Mouse (Mus musculus) intestine, postnatal 0 days (tissue): ENCODE data around the gene Map4k5. TPM values are rescaled to one million over a fixed set of nuclear protein-coding genes. Genes with fewer than 3 reads are reported as not detected.

Experiments used
- ATAC-seq: fragments of 200-750 bp; cut with Nextera tagmentation; 2 replicates; pipeline ENCODE4 v1.8.0; 2017; ENCODE audit warnings: mild to moderate bottlenecking, moderate TSS enrichment, moderate library complexity
- H3K27ac ChIP-seq: fragments of 300-500 bp; sonication (generic); 2 replicates; pipeline ENCODE4 v1.5.1; 2014; ENCODE audit warnings: mild to moderate bottlenecking, low read depth, low read length, moderate library complexity
- H3K27me3 ChIP-seq: fragments of 300-500 bp; sonication (generic); replicated peaks from 2 replicates; pipeline ENCODE4 v1.6.1; 2014; ENCODE audit warnings: low read length, mixed read lengths; ENCODE audit not compliant: control insufficient read depth, insufficient read depth
- H3K36me3 ChIP-seq: fragments of 300-500 bp; sonication (generic); 2 replicates; pipeline ENCODE4 v1.6.1; 2014; ENCODE audit warnings: mild to moderate bottlenecking, moderate library complexity; ENCODE audit not compliant: control insufficient read depth, insufficient read depth
- H3K4me1 ChIP-seq: fragments of 300-500 bp; sonication (generic); replicated peaks from 2 replicates; pipeline ENCODE4 v1.6.1; 2014; ENCODE audit warnings: antibody characterized with exemption, low read length, mixed read lengths; ENCODE audit not compliant: control insufficient read depth, insufficient read depth
- H3K4me2 ChIP-seq: fragments of 300-500 bp; sonication (generic); replicated peaks from 2 replicates; pipeline ENCODE4 v1.6.1; 2014; ENCODE audit warnings: low read depth, mild to moderate bottlenecking, moderate library complexity
- H3K4me3 ChIP-seq: fragments of 300-500 bp; sonication (generic); 2 replicates; pipeline ENCODE4 v1.5.1; 2014; ENCODE audit warnings: low read depth, low read length
- H3K9ac ChIP-seq: fragments of 300-500 bp; sonication (generic); 2 replicates; pipeline ENCODE4 v1.6.1; 2014; ENCODE audit warnings: mild to moderate bottlenecking, low read depth, low read length
- H3K9me3 ChIP-seq: fragments of 300-500 bp; sonication (generic); 2 replicates; pipeline ENCODE4 v1.6.1; 2016; ENCODE audit warnings: mixed run types; ENCODE audit not compliant: control insufficient read depth
- CTCF ChIP-seq: sonication (generic); IDR thresholded peaks from 2 replicates; pipeline ENCODE4 v1.5.1; 2016; ENCODE audit warnings: low read depth, mild to moderate bottlenecking, control low read depth, antibody characterized with exemption, moderate library complexity
- WGBS: fragments of 180-500 bp; shearing (Covaris S2); extraction: QIAGEN DNeasy Blood & Tissue Kit; methylation state at CpG from one replicate; pipeline ENCODE4 v1.1.7; 2014; 5-methylcytosine and 5-hydroxymethylcytosine counted together
- microRNA counts: library from miRNA; unstranded; fragments of <30 nt; microRNA quantifications from one replicate; lab custom pipeline; 2016
- microRNA-seq: library from miRNA; unstranded; fragments of <30 nt; microRNA quantifications from one replicate; pipeline ENCODE4, GENCODE M21; 2016
- polyA plus RNA-seq: library from polyadenylated mRNA; unstranded; fragments of >200 nt; fragmentation: Nextera tagmentation; extraction: Ambion mirVana; gene quantifications from 2 replicates; pipeline ENCODE4 v1.2.1, GENCODE M21; 2015

The Map4k5 gene
- polyA plus RNA-seq, 1 experiment from 2014 or later, result 9.9 TPM

- Histone ChIP-seq H3K4me1 (peaks cover 3% of the 10 kb centered on the region; the same call in 1 of the 2 replicates), H3K36me3 (no peaks in the 10 kb centered on the region), H3K27me3 (no peaks in the 10 kb centered on the region), H3K4me2 (peak overlapping the region; percentile 63; the same call in 1 of the 2 replicates), H3K9me3 (no peaks in the 10 kb centered on the region), H3K9ac (no peak overlapping the region), H3K27ac (peak overlapping the region; percentile 50; the same call in 1 of the 2 replicates), H3K4me3 (peak overlapping the region; percentile 25; the same call in 1 of the 2 replicates)
- no peak for ATAC-seq
- 34% methylated on average over 7 of the region's 7 CpGs for WGBS
- TF ChIP-seq CTCF, result no peak
Measured at GRCm38 (mm10) chr12:69759267-69759885, 133.6 kb downstream of the Map4k5 start.

- H3K4me3 ChIP-seq, result peak overlapping the region; percentile 25
- 10% methylated on average over 22 of the region's 22 CpGs for WGBS
- H3K27ac ChIP-seq, result peak overlapping the region; percentile 50; the same call in 1 of the 2 replicates
- peak overlapping the region; percentile 11; the same call in 1 of the 2 replicates for H3K9ac ChIP-seq
- no peak for ATAC-seq
- H3K4me1 ChIP-seq, result peaks cover 3% of the 10 kb centered on the region; the same call in 1 of the 2 replicates
- peak overlapping the region; percentile 63 for H3K4me2 ChIP-seq
- H3K9me3 ChIP-seq, result no peaks in the 10 kb centered on the region
- TF ChIP-seq CTCF, result no peak
- H3K27me3 ChIP-seq, result no peaks in the 10 kb centered on the region
- no peaks in the 10 kb centered on the region for H3K36me3 ChIP-seq
Measured at GRCm38 (mm10) chr12:69758221-69759185, 134.5 kb downstream of the Map4k5 start.

DNA sequence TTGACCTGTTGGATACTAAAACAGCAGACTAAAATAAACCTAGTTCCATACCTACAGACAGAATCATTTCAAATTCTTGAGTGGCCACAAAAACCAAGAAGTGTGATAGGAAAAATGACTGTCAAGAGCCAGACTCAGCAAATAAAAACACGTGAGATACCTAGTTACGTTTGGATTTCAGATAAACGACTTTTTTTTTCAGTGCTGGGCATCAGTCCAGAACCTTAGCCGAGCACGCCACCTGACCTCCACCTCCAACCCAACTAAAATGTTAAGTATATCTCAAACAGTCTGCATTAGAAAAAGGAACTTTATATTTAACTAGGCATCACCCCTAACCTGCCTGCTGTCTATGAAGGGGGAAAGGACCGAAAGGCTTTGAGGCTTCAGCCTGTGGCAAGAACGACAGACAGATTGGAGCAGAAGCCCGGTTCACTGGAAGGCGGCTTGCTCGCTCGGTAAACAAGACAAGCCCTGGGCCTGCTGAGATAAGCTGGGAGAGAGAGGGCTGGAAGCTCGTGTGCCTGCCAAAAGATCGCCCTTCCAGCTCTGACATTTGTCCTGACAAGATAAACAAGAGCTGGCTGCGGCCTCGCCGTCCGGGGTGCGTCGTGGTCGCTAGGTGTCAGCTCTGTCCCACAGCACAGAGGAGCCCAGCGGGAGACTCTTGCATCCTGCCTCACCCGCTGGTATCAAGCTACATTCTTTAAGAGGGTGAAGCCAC is 135.4 kb downstream of the Map4k5 start:
- Histone ChIP-seq H3K36me3 (no peaks in the 10 kb centered on the region), H3K9ac (peak overlapping the region; percentile 11; the same call in 1 of the 2 replicates), H3K27ac (peak overlapping the region; percentile 46; the same call in 1 of the 2 replicates), H3K9me3 (no peaks in the 10 kb centered on the region), H3K4me1 (peaks cover 3% of the 10 kb centered on the region; the same call in 1 of the 2 replicates), H3K4me3 (peak overlapping the region; percentile 25), H3K4me2 (peak overlapping the region; percentile 63), H3K27me3 (no peaks in the 10 kb centered on the region)
- WGBS, result 4% methylated on average over 22 of the region's 22 CpGs
- ATAC-seq, result peak; percentile 75
- TF ChIP-seq CTCF, result peak; percentile 92

- H3K9me3 ChIP-seq, result no peaks in the 10 kb centered on the region
- no peak overlapping the region for H3K9ac ChIP-seq
- no peaks in the 10 kb centered on the region for H3K27me3 ChIP-seq
- no peak overlapping the region for H3K4me2 ChIP-seq
- no peak for ATAC-seq
- H3K4me1 ChIP-seq, result peaks cover 3% of the 10 kb centered on the region; the same call in 1 of the 2 replicates
- TF ChIP-seq CTCF, result no peak
- 73% methylated on average over 5 of the region's 5 CpGs for WGBS
- H3K36me3 ChIP-seq, result no peaks in the 10 kb centered on the region
- no peak overlapping the region for H3K4me3 ChIP-seq
- H3K27ac ChIP-seq, result no peak overlapping the region
Measured at GRCm38 (mm10) chr12:69756015-69756414, 137.0 kb downstream of the Map4k5 start.

- no peak overlapping the region for H3K9ac ChIP-seq
- 81% methylated on average over 5 of the region's 5 CpGs for WGBS
- no peak overlapping the region for H3K27ac ChIP-seq
- no peak overlapping the region for H3K4me3 ChIP-seq
- TF ChIP-seq CTCF, result no peak
- no peaks in the 10 kb centered on the region for H3K27me3 ChIP-seq
- no peaks in the 10 kb centered on the region for H3K9me3 ChIP-seq
- no peaks in the 10 kb centered on the region for H3K36me3 ChIP-seq
- ATAC-seq, result no peak
- H3K4me1 ChIP-seq, result peaks cover 3% of the 10 kb centered on the region; the same call in 1 of the 2 replicates
- H3K4me2 ChIP-seq, result no peak overlapping the region
Measured at GRCm38 (mm10) chr12:69753936-69754335, 139.1 kb downstream of the Map4k5 start.

MicroRNAs within 50 kb of the gene (microRNA counts, 519-probe panel; counts per million panel counts)
- microRNA mmu-miR-681 (lab: Ali Mortazavi, UCI), result not detected

Small RNA genes lying within 50 kb of the gene (microRNA-seq; reads per million reads assigned to microRNA genes)
- gene Mir681, result not detected

Other genes with a start within 250 kb of the Map4k5 start
- gene Sos2, start 211.3 kb downstream of the Map4k5 start, polyA plus RNA-seq, result 9.4 and 10.1 TPM in 2 replicates
- 13.8 and 14.3 TPM in 2 replicates for gene L2hgdh, start 168.3 kb downstream of the Map4k5 start, polyA plus RNA-seq
- gene Atp5s, start 168.2 kb downstream of the Map4k5 start, polyA plus RNA-seq, result 26.1 and 31.6 TPM in 2 replicates
- 1.5 and 1.6 TPM in 2 replicates for gene Cdkl1, start 101.9 kb downstream of the Map4k5 start, polyA plus RNA-seq
- gene Atl1, start 586 bp downstream of the Map4k5 start, polyA plus RNA-seq, result 5.0 and 5.6 TPM in 2 replicates
- gene Sav1, start 93.8 kb upstream of the Map4k5 start, polyA plus RNA-seq, result 3.7 and 3.8 TPM in 2 replicates
- gene Nin, start 220.5 kb upstream of the Map4k5 start, polyA plus RNA-seq, result 2.2 and 3.4 TPM in 2 replicates